Mouse (Mus musculus) lung, embryonic 16.5 days (tissue): ENCODE data around the gene Mef2d. TPM values are rescaled to one million over a fixed set of nuclear protein-coding genes. Genes with fewer than 3 reads are reported as not detected.
A peak's percentile ranks its signal among the peaks of the same experiment; 100 is the strongest.

Experiments used
- ATAC-seq: fragments of 200-750 bp; cut with Nextera tagmentation; 2 replicates; pipeline ENCODE4 v1.8.0; 2017; ENCODE audit warnings: low read depth, mild to moderate bottlenecking, moderate library complexity
- H3K27ac ChIP-seq: fragments of 300-500 bp; sonication (generic); 2 replicates; pipeline ENCODE4 v1.5.1; 2014; ENCODE audit warnings: mild to moderate bottlenecking, control low read depth, low read length
- H3K27me3 ChIP-seq: fragments of 300-500 bp; sonication (generic); 2 replicates; pipeline ENCODE4 v1.6.1; 2014; ENCODE audit warnings: low read depth, low read length, mixed read lengths; ENCODE audit not compliant: control insufficient read depth, insufficient read depth
- H3K36me3 ChIP-seq: fragments of 300-500 bp; sonication (generic); 2 replicates; pipeline ENCODE4 v1.6.1; 2014; ENCODE audit warnings: low read length; ENCODE audit not compliant: control insufficient read depth, insufficient read depth
- H3K4me1 ChIP-seq: fragments of 300-500 bp; sonication (generic); replicated peaks from 2 replicates; pipeline ENCODE4 v1.6.1; 2014; ENCODE audit warnings: low read length, mixed read lengths; ENCODE audit not compliant: control insufficient read depth, insufficient read depth
- H3K4me2 ChIP-seq: fragments of 300-500 bp; sonication (generic); 2 replicates; pipeline ENCODE4 v1.6.1; 2014; ENCODE audit warnings: low read depth, low read length, control low read depth
- H3K4me3 ChIP-seq: fragments of 300-500 bp; sonication (generic); 2 replicates; pipeline ENCODE4 v1.5.1; 2014; ENCODE audit warnings: mild to moderate bottlenecking, low read length, control low read depth
- H3K9ac ChIP-seq: fragments of 300-500 bp; sonication (generic); 2 replicates; pipeline ENCODE4 v1.6.1; 2014; ENCODE audit warnings: low read length, control low read depth
- H3K9me3 ChIP-seq: fragments of 300-500 bp; sonication (generic); 2 replicates; pipeline ENCODE4 v1.6.1; 2016; ENCODE audit warnings: low read length; ENCODE audit not compliant: control insufficient read depth
- WGBS: fragments of 180-500 bp; shearing (Covaris S2); extraction: QIAGEN DNeasy Blood & Tissue Kit; methylation state at CpG from one replicate; pipeline ENCODE4 v1.1.7; 2014; 5-methylcytosine and 5-hydroxymethylcytosine counted together
- polyA plus RNA-seq: library from polyadenylated mRNA; unstranded; fragments of >200 nt; fragmentation: Nextera tagmentation; extraction: Ambion mirVana; gene quantifications from 2 replicates; pipeline ENCODE4 v1.2.1, GENCODE M21; 2015

The Mef2d gene
- polyA plus RNA-seq, 1 experiment from 2014 or later = 22.9 TPM

GRCm38 (mm10) chr3:88152056-88152455 lies 9.9 kb downstream of the Mef2d start:
- H3K9ac ChIP-seq = no peak overlapping the region
- peaks cover 31% of the 10 kb centered on the region for H3K4me1 ChIP-seq
- WGBS = 68% methylated on average over 3 of the region's 3 CpGs
- no peak overlapping the region for H3K4me2 ChIP-seq
- H3K4me3 ChIP-seq = no peak overlapping the region
- 0 out of 2 replicates have a peak, but pooled peaks cover 3% of the 10 kb centered on the region for H3K36me3 ChIP-seq
- no peaks in the 10 kb centered on the region for H3K27me3 ChIP-seq
- no peak overlapping the region for H3K27ac ChIP-seq
- no peaks in the 10 kb centered on the region for H3K9me3 ChIP-seq
- no peak for ATAC-seq

- Histone ChIP-seq H3K27ac (no peak overlapping the region), H3K9ac (no peak overlapping the region), H3K4me2 (no peak overlapping the region), H3K27me3 (no peaks in the 10 kb centered on the region), H3K9me3 (no peaks in the 10 kb centered on the region), H3K4me3 (no peak overlapping the region), H3K36me3 (peaks cover 7% of the 10 kb centered on the region; the same call in 1 of the 2 replicates), H3K4me1 (peaks cover 28% of the 10 kb centered on the region)
- WGBS = 81% methylated on average over 3 of the region's 3 CpGs
- no peak for ATAC-seq
Measured at GRCm38 (mm10) chr3:88153290-88154011, 11.3 kb downstream of the Mef2d start.

GRCm38 (mm10) chr3:88154236-88154635 lies 12.1 kb downstream of the Mef2d start:
- no peak overlapping the region for H3K9ac ChIP-seq
- no peak overlapping the region for H3K27ac ChIP-seq
- ATAC-seq = no peak
- WGBS = 81% methylated on average over 2 of the region's 2 CpGs
- H3K9me3 ChIP-seq = no peaks in the 10 kb centered on the region
- H3K4me1 ChIP-seq = peaks cover 21% of the 10 kb centered on the region
- H3K27me3 ChIP-seq = no peaks in the 10 kb centered on the region
- no peak overlapping the region for H3K4me2 ChIP-seq
- H3K4me3 ChIP-seq = no peak overlapping the region
- peaks cover 9% of the 10 kb centered on the region for H3K36me3 ChIP-seq

GRCm38 (mm10) chr3:88156817-88157216 lies 14.6 kb downstream of the Mef2d start:
- Histone ChIP-seq H3K9me3 (no peaks in the 10 kb centered on the region), H3K4me2 (no peak overlapping the region), H3K4me1 (no peaks in the 10 kb centered on the region; the same call in 1 of the 2 replicates), H3K27me3 (no peaks in the 10 kb centered on the region), H3K4me3 (no peak overlapping the region), H3K9ac (no peak overlapping the region), H3K27ac (no peak overlapping the region), H3K36me3 (peaks cover 28% of the 10 kb centered on the region)
- no peak for ATAC-seq

GRCm38 (mm10) chr3:88157771-88158597 lies 15.8 kb downstream of the Mef2d start:
- peaks cover 33% of the 10 kb centered on the region for H3K36me3 ChIP-seq
- no peaks in the 10 kb centered on the region; the same call in 1 of the 2 replicates for H3K4me1 ChIP-seq
- no peaks in the 10 kb centered on the region for H3K27me3 ChIP-seq
- no peaks in the 10 kb centered on the region for H3K9me3 ChIP-seq
- no peak overlapping the region for H3K4me2 ChIP-seq
- 22% methylated on average over 23 of the region's 23 CpGs for WGBS
- no peak overlapping the region for H3K9ac ChIP-seq
- no peak overlapping the region for H3K4me3 ChIP-seq
- no peak overlapping the region for H3K27ac ChIP-seq
- peak; percentile 67; the same call in 1 of the 2 replicates for ATAC-seq

GRCm38 (mm10) chr3:88158991-88159390 lies 16.8 kb downstream of the Mef2d start:
- H3K4me2 ChIP-seq = no peak overlapping the region
- H3K27ac ChIP-seq = no peak overlapping the region
- no peaks in the 10 kb centered on the region for H3K9me3 ChIP-seq
- no peak overlapping the region for H3K9ac ChIP-seq
- ATAC-seq = no peak
- no peaks in the 10 kb centered on the region; the same call in 1 of the 2 replicates for H3K4me1 ChIP-seq
- peaks cover 38% of the 10 kb centered on the region for H3K36me3 ChIP-seq
- H3K27me3 ChIP-seq = no peaks in the 10 kb centered on the region
- no peak overlapping the region for H3K4me3 ChIP-seq
- 83% methylated on average over 6 of the region's 6 CpGs for WGBS

GRCm38 (mm10) chr3:88160856-88161255 lies 18.7 kb downstream of the Mef2d start:
- ATAC-seq = no peak
- Histone ChIP-seq H3K4me3 (no peak overlapping the region), H3K9ac (no peak overlapping the region), H3K4me1 (no peaks in the 10 kb centered on the region; the same call in 1 of the 2 replicates), H3K36me3 (peaks cover 51% of the 10 kb centered on the region), H3K27me3 (no peaks in the 10 kb centered on the region), H3K9me3 (no peaks in the 10 kb centered on the region), H3K27ac (no peak overlapping the region), H3K4me2 (no peak overlapping the region)
- WGBS = 72% methylated on average over 6 of the region's 6 CpGs

GRCm38 (mm10) chr3:88162259-88162658 lies 20.1 kb downstream of the Mef2d start:
- ATAC-seq = no peak
- 66% methylated on average over 8 of the region's 8 CpGs for WGBS

GRCm38 (mm10) chr3:88162811-88163210 lies 20.6 kb downstream of the Mef2d start:
- ATAC-seq = no peak
- 61% methylated on average over 4 of the region's 4 CpGs for WGBS
- H3K9me3 ChIP-seq = no peaks in the 10 kb centered on the region
- H3K9ac ChIP-seq = no peak overlapping the region
- no peaks in the 10 kb centered on the region; the same call in 1 of the 2 replicates for H3K4me1 ChIP-seq
- no peak overlapping the region for H3K4me2 ChIP-seq
- no peaks in the 10 kb centered on the region for H3K27me3 ChIP-seq
- H3K36me3 ChIP-seq = peaks cover 57% of the 10 kb centered on the region
- H3K27ac ChIP-seq = no peak overlapping the region
- no peak overlapping the region for H3K4me3 ChIP-seq

More at GRCm38 (mm10) chr3:88162259-88162658, 20.1 kb downstream of the Mef2d start:
- peaks cover 54% of the 10 kb centered on the region for H3K36me3 ChIP-seq
- H3K4me2 ChIP-seq = no peak overlapping the region
- H3K4me3 ChIP-seq = no peak overlapping the region
- H3K27ac ChIP-seq = no peak overlapping the region
- H3K9ac ChIP-seq = no peak overlapping the region
- H3K4me1 ChIP-seq = no peaks in the 10 kb centered on the region; the same call in 1 of the 2 replicates
- H3K27me3 ChIP-seq = no peaks in the 10 kb centered on the region
- no peaks in the 10 kb centered on the region for H3K9me3 ChIP-seq
